Mouse (Mus musculus): ENCODE measurements around the gene 4930558K02Rik.

GRCm38 (mm10) chr1:161978173-161978700 lies 1.2 kb downstream of the 4930558K02Rik start:
- TF ChIP-seq POLR2A (IDR thresholded peaks at IDR 0.05; ENCODE audit: low read depth, low read length) (no peak), CTCF (IDR thresholded peaks at IDR 0.05; ENCODE audit: borderline replicate concordance, insufficient read depth, low read length) (no peak)

All from embryonic fibroblast, embryonic 13.5 days (primary cell).